Mouse (Mus musculus) thymus, adult 2 months (tissue): Measurements from ENCODE around the gene Med29.

Experiments
- CTCF ChIP-seq: fragments of 200-500 bp; IDR thresholded peaks from 2 replicates; pipeline ENCODE4 v1.5.1; 2012; ENCODE audit warnings: mild to moderate bottlenecking, control low read depth, low read length, moderate library complexity, borderline replicate concordance; ENCODE audit not compliant: control insufficient read depth, poor library complexity, insufficient read depth; ENCODE audit errors: extremely low read depth
- POLR2A ChIP-seq: fragments of 200-500 bp; IDR thresholded peaks from 2 replicates; pipeline ENCODE4 v1.6.1; 2012; ENCODE audit warnings: mild to moderate bottlenecking, low read length, control low read depth, moderate library complexity; ENCODE audit not compliant: control insufficient read depth, poor library complexity, insufficient read depth; ENCODE audit errors: extremely low read depth

- TF ChIP-seq CTCF, result no peak
- no peak for TF ChIP-seq POLR2A
Measured at GRCm38 (mm10) chr7:28355221-28355620, 37.3 kb downstream of the Med29 start.
